Mouse (Mus musculus) spleen, postnatal 36 days (tissue): ENCODE data around the gene Fn3krp.
A peak's percentile ranks its signal among the peaks of the same experiment; 100 is the strongest.

Source experiments
- DNase-seq, 2 experiments: peaks; one replicate each; pipeline ENCODE4 v3.0.0; 2022; ENCODE audit warnings: low spot score in 2 of 2, mixed read lengths in 1 of 2

Fn3krp gene

DNA sequence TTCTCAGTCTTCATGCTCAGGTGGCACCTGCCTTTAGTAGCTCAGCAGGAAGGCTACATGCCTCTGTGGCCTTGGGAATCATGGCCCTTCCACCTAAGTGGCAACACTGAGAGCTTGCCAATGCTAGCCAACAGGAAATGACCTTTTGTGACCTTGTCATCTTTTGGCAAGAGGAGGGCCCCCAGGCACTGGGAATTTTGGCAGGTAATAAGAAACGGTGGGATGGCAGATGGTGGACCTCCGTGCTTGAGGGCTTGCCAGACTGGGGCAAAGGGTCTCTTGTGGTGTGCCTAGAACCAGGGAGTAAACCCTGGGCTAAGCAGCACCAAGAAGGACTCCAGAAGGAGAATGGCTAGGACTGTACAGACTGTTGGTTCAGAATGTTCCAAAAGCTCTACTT, 20.9 kb downstream of the Fn3krp start:
- DNase-seq: no peak

- no peak for DNase-seq
Observed at GRCm38 (mm10) chr11:121451216-121451726, 30.1 kb downstream of the Fn3krp start.

DNA sequence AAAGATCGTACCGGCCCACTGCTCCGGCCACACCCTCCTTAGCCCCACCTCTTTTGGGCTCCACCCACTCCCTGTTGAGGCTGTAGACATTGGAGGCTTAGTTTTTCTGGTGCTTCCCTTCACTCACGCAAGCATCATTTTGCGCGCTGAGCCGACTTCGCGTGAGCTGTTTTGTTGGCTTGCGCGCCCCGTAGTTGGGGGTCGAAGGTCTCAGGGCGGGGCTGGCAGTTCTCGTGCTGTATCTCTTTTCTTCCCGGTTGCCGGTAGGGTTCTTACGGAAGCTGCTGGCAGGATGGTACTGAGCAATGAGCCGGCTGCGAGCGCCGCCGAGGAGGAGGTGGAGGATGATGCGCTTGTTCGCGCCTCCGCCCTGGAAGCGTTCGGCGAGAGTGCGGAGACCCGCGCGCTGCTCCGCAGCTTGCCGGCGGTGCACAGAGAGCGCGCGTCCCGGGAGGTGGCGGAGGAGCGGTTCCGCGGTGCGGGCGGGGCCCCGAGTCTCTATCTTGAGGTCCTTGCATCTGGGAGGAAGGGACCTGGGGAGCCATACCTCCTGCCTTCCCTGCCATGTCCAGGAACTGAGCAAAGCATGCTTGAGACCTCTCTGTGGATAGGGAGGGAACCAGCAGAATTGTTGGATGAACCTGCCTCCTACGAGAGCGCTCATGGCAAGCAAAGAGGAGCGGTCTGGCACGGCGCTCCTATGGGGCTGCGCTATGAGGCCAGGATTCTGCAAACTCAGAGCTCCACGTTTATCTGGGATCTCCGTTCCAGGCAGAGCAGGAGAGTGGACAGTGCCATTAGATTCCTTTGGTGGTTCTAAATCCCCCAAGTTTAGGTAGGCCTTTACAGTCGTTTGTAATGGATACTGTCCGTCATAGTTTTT, 30.8 kb downstream of the Fn3krp start, which contains the start of gene Tbcd:
TSS of gene Tbcd (plus strand) at position 197 of the 883 bp plus-strand sequence.
- peak; percentile 89 to 91 for DNase-seq

DNA sequence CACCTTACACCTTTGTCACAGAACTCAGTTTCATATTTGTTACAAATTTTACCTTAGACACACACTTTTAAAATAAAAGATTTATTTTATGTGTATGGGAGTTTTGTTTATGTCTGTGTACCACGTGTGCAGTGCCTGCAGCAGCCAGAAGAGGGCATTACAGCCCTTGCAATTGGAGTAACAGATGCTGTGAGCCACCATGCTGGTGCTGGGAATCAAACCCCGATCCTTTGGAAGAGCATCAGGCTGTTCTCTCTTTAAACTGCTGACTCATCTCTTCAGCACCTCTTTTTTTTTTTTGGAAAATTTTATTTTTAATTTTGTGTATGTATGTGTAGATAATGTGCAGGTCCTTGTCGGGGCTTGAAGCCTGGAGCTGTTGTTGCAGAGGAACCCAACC, 36.7 kb downstream of the Fn3krp start:
- DNase-seq: no peak

GRCm38 (mm10) chr11:121467408-121467807, 46.2 kb downstream of the Fn3krp start:
- DNase-seq: no peak

DNA sequence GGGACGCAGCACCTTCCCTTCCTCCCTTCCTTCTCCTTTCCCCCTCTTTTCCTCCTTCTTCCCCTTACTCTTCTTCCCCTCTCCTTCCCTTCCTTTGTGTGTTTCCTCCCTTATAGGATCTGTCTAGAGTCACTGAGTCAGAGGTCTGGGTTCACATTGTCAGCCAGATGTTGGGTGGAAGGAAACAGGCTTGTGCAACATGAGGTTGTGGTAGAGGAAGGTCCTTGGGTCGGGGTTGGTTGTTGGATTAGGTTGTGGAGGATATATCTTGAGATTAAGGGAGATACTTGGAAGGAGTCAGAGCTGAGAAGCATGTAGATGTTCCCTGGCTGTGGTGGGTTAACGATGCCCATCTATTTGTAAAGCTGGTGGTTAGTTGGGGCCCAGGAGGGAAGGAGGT, 53.6 kb downstream of the Fn3krp start:
- DNase-seq: no peak

GRCm38 (mm10) chr11:121475699-121476415, 54.7 kb downstream of the Fn3krp start:
- DNase-seq: peak; percentile 53 to 60

- no peak for DNase-seq
Observed at GRCm38 (mm10) chr11:121479476-121480203, 58.4 kb downstream of the Fn3krp start.
